Mouse (Mus musculus) midbrain, embryonic 16.5 days (tissue): ENCODE measurements around the gene Wipf1. TPM values are rescaled to one million over a fixed set of nuclear protein-coding genes. Genes with fewer than 3 reads are reported as not detected.

Experiments
- ATAC-seq: fragments of 200-750 bp; cut with Nextera tagmentation; 2 replicates; pipeline ENCODE4 v1.8.0; 2017; ENCODE audit warnings: moderate TSS enrichment
- H3K27ac ChIP-seq: fragments of 300-500 bp; sonication (generic); 2 replicates; pipeline ENCODE4 v1.5.1; 2014; ENCODE audit warnings: mild to moderate bottlenecking, low read length, mixed read lengths
- H3K27me3 ChIP-seq: fragments of 300-500 bp; sonication (generic); 2 replicates; pipeline ENCODE4 v1.6.1; 2014; ENCODE audit warnings: low read depth, low read length, mixed read lengths; ENCODE audit not compliant: control insufficient read depth, insufficient read depth
- H3K36me3 ChIP-seq: fragments of 300-500 bp; sonication (generic); 2 replicates; pipeline ENCODE4 v1.6.1; 2014; ENCODE audit warnings: mild to moderate bottlenecking, low read length, moderate library complexity, mixed read lengths; ENCODE audit not compliant: control insufficient read depth, insufficient read depth
- H3K4me1 ChIP-seq: fragments of 300-500 bp; sonication (generic); 2 replicates; pipeline ENCODE4 v1.6.1; 2014; ENCODE audit warnings: mild to moderate bottlenecking, low read length, mixed read lengths; ENCODE audit not compliant: control insufficient read depth, insufficient read depth
- H3K4me2 ChIP-seq: fragments of 300-500 bp; sonication (generic); 2 replicates; pipeline ENCODE4 v1.6.1; 2014; ENCODE audit warnings: mild to moderate bottlenecking, low read length, mixed read lengths
- H3K4me3 ChIP-seq: fragments of 300-500 bp; sonication (generic); 2 replicates; pipeline ENCODE4 v1.5.1; 2014; ENCODE audit warnings: low read depth, mild to moderate bottlenecking, low read length, moderate library complexity, mixed read lengths
- H3K9ac ChIP-seq: fragments of 300-500 bp; sonication (generic); 2 replicates; pipeline ENCODE4 v1.6.1; 2014; ENCODE audit warnings: low read depth, low read length, mixed read lengths
- H3K9me3 ChIP-seq: fragments of 300-500 bp; sonication (generic); replicated peaks from 2 replicates; pipeline ENCODE4 v1.6.1; 2014; ENCODE audit warnings: mild to moderate bottlenecking, low read length, mixed read lengths; ENCODE audit not compliant: control insufficient read depth, poor library complexity, severe bottlenecking
- WGBS: fragments of 180-500 bp; shearing (Covaris S2); extraction: QIAGEN DNeasy Blood & Tissue Kit; methylation state at CpG from one replicate; pipeline ENCODE4 v1.1.7; 2014; 5-methylcytosine and 5-hydroxymethylcytosine counted together
- polyA plus RNA-seq: library from polyadenylated mRNA; unstranded; fragments of >200 nt; fragmentation: Nextera tagmentation; extraction: Ambion mirVana; gene quantifications from 2 replicates; pipeline ENCODE4 v1.2.1, GENCODE M21; 2015

Gene Wipf1
- polyA plus RNA-seq, 1 experiment from 2014 or later, result 2.1 TPM

GRCm38 (mm10) chr2:73518966-73519365, 10.6 kb downstream of the Wipf1 start:
- H3K4me2 ChIP-seq, result no peak overlapping the region
- H3K27me3 ChIP-seq, result no peaks in the 10 kb centered on the region
- 87% methylated on average over 5 of the region's 5 CpGs for WGBS
- H3K9ac ChIP-seq, result no peak overlapping the region
- no peak overlapping the region for H3K27ac ChIP-seq
- H3K4me1 ChIP-seq, result no peaks in the 10 kb centered on the region
- no peak overlapping the region for H3K4me3 ChIP-seq
- H3K9me3 ChIP-seq, result no peaks in the 10 kb centered on the region
- H3K36me3 ChIP-seq, result no peaks in the 10 kb centered on the region
- ATAC-seq, result no peak

- Histone ChIP-seq H3K9me3 (no peaks in the 10 kb centered on the region), H3K27me3 (no peaks in the 10 kb centered on the region), H3K4me3 (no peak overlapping the region), H3K4me1 (no peaks in the 10 kb centered on the region), H3K27ac (no peak overlapping the region), H3K4me2 (no peak overlapping the region), H3K9ac (no peak overlapping the region), H3K36me3 (no peaks in the 10 kb centered on the region)
- no peak for ATAC-seq
- 90% methylated on average over 2 of the region's 2 CpGs for WGBS
These were observed 11.2 kb downstream of the Wipf1 start for GRCm38 (mm10) chr2:73518311-73518710.

DNA sequence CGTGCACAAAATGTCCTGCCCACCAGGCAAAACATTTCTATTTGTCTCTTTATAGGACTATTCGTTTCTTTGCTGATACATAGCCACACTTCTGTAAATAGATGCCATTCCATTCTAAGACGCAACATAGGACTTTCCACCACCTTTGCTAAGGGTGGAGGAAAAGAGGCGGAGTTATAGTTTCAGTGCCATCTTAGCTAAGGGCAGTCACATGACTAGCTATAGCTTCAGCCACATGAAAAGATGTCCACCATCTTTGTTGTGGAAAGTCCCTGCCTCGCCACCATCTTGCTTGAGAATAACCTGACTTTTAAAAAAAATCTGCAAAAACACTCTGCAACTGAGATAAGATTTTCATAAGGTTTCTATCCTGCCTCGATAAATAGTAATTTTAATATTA, 15.4 kb downstream of the Wipf1 start:
- no peaks in the 10 kb centered on the region for H3K4me1 ChIP-seq
- H3K27me3 ChIP-seq, result no peaks in the 10 kb centered on the region
- H3K4me2 ChIP-seq, result no peak overlapping the region
- WGBS, result 95% methylated on average over 6 of the region's 6 CpGs
- H3K36me3 ChIP-seq, result no peaks in the 10 kb centered on the region
- no peaks in the 10 kb centered on the region for H3K9me3 ChIP-seq
- no peak overlapping the region for H3K27ac ChIP-seq
- no peak for ATAC-seq
- no peak overlapping the region for H3K9ac ChIP-seq
- H3K4me3 ChIP-seq, result no peak overlapping the region

DNA sequence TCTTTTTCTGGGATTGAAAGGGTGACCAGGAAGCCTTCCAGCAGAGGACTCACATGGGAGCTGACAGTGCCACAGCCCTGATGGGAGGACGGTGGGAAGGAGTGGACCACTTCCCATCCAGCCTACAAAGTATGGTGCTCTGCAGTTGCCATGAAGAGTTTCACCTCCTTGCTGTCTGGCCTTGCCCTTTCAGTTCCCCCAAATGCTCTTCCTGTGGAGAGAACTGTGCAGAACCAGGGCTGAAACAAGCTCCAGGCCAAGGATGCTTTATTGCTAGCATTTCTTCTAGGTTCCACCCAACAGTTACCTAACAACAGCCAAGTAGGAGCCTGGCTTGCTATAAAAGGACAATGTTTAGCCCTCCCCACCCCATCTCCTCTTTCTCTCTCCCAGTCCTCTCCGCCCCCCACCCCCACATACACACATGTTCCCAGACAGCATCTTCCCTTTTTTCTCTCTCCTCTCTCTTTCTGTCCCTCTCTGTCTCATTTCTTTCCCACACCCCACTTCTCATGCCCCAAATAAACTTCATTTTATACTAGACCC, 16.3 kb downstream of the Wipf1 start:
- Histone ChIP-seq H3K27me3 (no peaks in the 10 kb centered on the region), H3K9ac (no peak overlapping the region), H3K4me3 (no peak overlapping the region), H3K9me3 (no peaks in the 10 kb centered on the region), H3K4me1 (no peaks in the 10 kb centered on the region), H3K36me3 (no peaks in the 10 kb centered on the region), H3K4me2 (no peak overlapping the region), H3K27ac (no peak overlapping the region)
- ATAC-seq, result no peak
- 93% methylated on average over 2 of the region's 2 CpGs for WGBS

- no peaks in the 10 kb centered on the region for H3K36me3 ChIP-seq
- WGBS, result 95% methylated on average over 3 of the region's 3 CpGs
- no peaks in the 10 kb centered on the region for H3K27me3 ChIP-seq
- no peak overlapping the region for H3K27ac ChIP-seq
- no peaks in the 10 kb centered on the region for H3K4me1 ChIP-seq
- no peak overlapping the region for H3K4me2 ChIP-seq
- no peak overlapping the region for H3K9ac ChIP-seq
- no peak overlapping the region for H3K4me3 ChIP-seq
- H3K9me3 ChIP-seq, result no peaks in the 10 kb centered on the region
- no peak for ATAC-seq
These were observed 17.5 kb downstream of the Wipf1 start for GRCm38 (mm10) chr2:73512044-73512443.

DNA sequence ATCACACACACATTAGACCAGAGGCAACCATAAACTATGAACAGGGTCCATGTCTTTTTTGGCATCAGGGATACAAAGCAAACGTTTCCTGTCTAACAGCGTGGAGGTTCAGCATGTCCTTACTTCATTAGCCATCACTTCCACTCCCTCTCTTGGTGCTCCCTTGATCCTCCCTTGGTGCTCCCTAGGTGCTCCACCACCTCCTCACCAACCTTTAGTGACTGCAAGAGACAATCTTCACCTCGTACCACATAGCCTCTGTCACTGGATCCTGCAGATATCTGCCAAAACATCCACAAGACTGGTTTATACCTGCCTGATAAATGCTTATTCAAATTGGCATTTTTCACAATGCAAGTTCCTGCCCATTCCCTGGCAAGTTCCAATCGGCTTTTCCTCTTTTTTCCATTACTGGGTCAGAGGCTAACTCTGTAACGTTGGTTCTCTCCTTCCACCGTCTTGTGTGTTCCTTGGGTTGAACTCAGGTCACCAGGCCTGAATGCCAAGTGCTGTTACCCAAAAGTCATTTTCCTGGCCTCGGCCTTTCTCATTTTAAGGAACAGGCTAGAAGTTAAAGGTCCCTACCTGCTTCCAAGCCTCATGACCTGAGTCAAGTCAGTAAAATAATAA, 18.7 kb downstream of the Wipf1 start:
- no peaks in the 10 kb centered on the region for H3K36me3 ChIP-seq
- no peak overlapping the region for H3K4me3 ChIP-seq
- no peak overlapping the region for H3K4me2 ChIP-seq
- H3K27me3 ChIP-seq, result no peaks in the 10 kb centered on the region
- no peaks in the 10 kb centered on the region for H3K4me1 ChIP-seq
- no peak for ATAC-seq
- no peak overlapping the region for H3K27ac ChIP-seq
- no peaks in the 10 kb centered on the region for H3K9me3 ChIP-seq
- WGBS, result 89% methylated on average over 7 of the region's 7 CpGs
- H3K9ac ChIP-seq, result no peak overlapping the region

DNA sequence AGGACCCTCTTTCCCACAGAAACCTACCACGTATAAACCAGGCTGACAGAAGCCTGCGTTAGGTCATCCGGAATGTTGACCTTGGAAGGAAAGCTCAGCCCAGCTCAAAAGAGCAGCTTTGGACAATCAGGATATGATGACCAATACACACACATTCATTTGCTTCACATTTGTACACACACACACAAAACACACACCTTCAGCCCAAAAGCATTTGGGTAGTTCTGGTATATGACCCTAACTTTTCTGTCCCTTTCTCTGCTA, 19.6 kb downstream of the Wipf1 start:
- 93% methylated on average over 3 of the region's 3 CpGs for WGBS
- Histone ChIP-seq H3K27me3 (no peaks in the 10 kb centered on the region), H3K27ac (no peak overlapping the region), H3K9me3 (no peaks in the 10 kb centered on the region), H3K4me1 (no peaks in the 10 kb centered on the region), H3K9ac (no peak overlapping the region), H3K4me2 (no peak overlapping the region), H3K36me3 (no peaks in the 10 kb centered on the region), H3K4me3 (no peak overlapping the region)
- ATAC-seq, result no peak

- no peaks in the 10 kb centered on the region for H3K36me3 ChIP-seq
- no peaks in the 10 kb centered on the region for H3K9me3 ChIP-seq
- no peaks in the 10 kb centered on the region for H3K27me3 ChIP-seq
- ATAC-seq, result no peak
- H3K4me2 ChIP-seq, result no peak overlapping the region
- H3K9ac ChIP-seq, result no peak overlapping the region
- no peak overlapping the region for H3K4me3 ChIP-seq
- H3K4me1 ChIP-seq, result no peaks in the 10 kb centered on the region
- no peak overlapping the region for H3K27ac ChIP-seq
- 81% methylated on average over 15 of the region's 15 CpGs for WGBS
These were observed 20.1 kb downstream of the Wipf1 start for GRCm38 (mm10) chr2:73509248-73510024.

DNA sequence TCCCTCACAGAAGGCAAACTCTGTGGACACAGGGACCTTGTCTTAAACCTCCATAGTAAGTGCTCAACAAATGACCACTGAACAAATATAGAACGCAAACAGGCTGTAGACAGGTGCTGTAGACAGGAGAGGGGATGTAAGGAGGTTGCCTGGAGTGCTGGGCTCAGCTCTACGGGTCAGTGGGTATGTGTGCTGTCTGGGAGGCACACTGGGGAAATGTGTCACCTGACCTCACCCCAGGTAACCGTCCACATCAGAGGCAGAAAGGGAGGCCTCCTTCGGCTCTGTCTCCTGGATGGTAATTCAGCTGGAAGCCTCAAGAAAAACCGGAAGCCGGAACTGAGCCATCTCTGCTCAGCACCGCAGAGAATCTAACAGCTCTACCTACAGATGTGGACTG, 21.6 kb downstream of the Wipf1 start:
- H3K9ac ChIP-seq, result no peak overlapping the region
- 81% methylated on average over 7 of the region's 7 CpGs for WGBS
- H3K27me3 ChIP-seq, result no peaks in the 10 kb centered on the region
- H3K27ac ChIP-seq, result no peak overlapping the region
- no peak overlapping the region for H3K4me2 ChIP-seq
- no peaks in the 10 kb centered on the region for H3K4me1 ChIP-seq
- ATAC-seq, result no peak
- H3K4me3 ChIP-seq, result no peak overlapping the region
- no peaks in the 10 kb centered on the region for H3K36me3 ChIP-seq
- no peaks in the 10 kb centered on the region for H3K9me3 ChIP-seq
